Mouse (Mus musculus): Measurements from ENCODE around the gene Ptprr.

- TF ChIP-seq POLR2A (IDR thresholded peaks at IDR 0.05; ENCODE audit: insufficient read depth, low read depth, low read length), result no peak
- TF ChIP-seq CTCF (IDR thresholded peaks at IDR 0.05), result no peak
- TF ChIP-seq EP300 (IDR thresholded peaks at IDR 0.05; ENCODE audit: insufficient read depth, low read depth, low read length), result no peak
These were observed 20.1 kb downstream of the Ptprr start for GRCm38 (mm10) chr10:116038150-116038549.

All from heart, adult 2 months (tissue).